Mouse (Mus musculus) fibroblast of lung, adult 2 months (primary cell): ENCODE measurements around the gene Dock9.
"Not testable (repeated sequence)": the region's sequence is repeated elsewhere in the genome, so short reads cannot be mapped to it uniquely, and the experiment has no call there.

Experiments
- DNase-seq: peaks from one replicate; pipeline ENCODE4 v3.0.0-alpha.2; 2011; ENCODE audit warnings: low read depth

The Dock9 gene

GRCm38 (mm10) chr14:121698620-121698950, 99.1 kb downstream of the Dock9 start:
- DNase-seq = no peak

DNA sequence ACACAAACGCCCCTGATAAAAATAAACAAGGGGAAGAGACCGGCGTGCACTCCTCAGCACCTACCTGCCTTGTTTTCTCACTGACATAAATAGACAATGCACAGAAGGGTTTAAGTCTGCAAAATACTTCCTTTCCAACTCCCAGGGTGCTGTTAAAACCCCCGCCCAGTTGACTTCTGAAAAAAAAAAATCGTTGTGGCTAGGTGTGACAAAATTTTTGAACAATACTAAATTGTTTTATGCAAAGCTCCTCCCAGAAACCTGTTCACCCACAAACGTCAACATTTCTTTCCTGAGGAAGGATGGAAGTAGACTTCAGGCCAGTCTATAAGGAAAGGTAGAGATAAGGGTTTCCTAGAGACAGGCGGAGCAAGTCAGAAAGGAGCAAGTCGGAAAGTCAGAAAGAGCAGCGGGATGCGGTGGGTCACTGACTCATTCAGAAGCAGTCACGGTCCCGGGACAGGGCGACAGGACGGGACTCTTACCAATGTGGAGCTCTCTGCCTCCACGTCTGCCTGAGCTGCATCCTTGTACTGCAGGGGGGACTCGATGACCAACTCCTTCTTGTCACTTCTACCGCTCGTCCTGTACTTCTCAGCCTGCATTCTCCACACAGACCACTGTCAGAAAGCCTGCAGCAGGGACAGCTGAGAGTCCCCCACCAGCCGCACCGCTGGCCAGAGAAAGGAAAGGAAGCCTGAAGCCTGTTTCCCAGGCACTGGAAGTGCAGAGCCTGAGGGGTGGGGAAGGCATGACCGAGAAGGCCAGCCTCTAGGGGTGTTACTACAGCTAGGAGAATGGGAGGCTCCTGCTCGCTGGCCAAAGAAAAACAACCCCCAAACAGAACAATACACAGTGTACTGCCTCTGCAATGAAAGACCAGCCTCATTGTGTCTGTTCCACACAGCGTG, 99.7 kb downstream of the Dock9 start:
- DNase-seq = no peak

GRCm38 (mm10) chr14:121697143-121697680, 100.4 kb downstream of the Dock9 start:
- no peak for DNase-seq

DNA sequence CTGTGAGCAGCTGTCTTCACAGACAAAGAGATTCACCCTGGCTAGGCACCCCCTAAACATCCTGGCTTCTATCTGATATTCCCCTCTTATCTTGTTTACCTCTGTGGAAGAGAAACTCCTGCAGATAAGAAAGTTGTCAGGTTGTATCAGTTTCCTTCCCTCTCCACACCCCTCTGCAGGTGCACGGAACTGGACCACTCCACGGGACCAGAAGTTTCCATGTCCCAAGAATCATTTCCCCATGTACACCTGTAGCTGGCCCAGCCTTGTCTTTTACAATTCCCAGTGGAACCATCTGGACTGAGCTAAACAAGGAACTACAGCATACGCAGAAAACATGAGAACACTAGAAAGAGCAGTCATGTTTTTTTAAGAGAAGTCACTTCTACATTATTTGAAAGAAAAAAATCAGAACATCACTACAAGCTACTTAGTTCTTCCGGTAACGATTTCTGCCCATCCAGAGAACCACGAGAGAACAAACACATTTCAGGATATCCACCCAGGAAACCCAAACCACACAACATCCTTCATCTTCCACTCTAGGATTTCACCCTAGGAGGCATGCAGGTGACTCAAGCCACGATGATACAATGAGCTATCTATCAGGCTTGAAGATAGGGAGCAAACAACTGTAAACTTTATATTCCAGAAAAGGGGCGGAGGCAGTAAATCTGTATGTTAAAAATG, 101.1 kb downstream of the Dock9 start:
- DNase-seq = no peak

DNA sequence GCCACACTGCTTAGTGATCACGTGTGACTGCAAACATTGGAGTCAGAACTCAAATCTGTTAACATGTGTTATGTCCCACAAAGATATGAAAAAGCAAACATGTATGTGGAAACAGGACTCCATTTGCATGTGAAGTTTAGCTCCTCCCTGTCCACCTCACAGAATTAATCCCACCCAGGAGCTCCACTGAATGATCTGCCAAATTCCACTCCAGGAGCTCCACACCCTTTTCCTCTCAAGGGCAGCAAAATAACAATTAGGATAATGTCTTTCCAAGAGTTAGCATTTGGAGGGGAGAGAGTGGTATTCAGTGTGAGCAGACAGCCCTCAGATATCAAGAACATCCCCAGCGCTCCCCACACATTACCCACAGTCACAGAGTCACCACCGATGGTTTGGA, 102.9 kb downstream of the Dock9 start:
- no peak for DNase-seq

DNA sequence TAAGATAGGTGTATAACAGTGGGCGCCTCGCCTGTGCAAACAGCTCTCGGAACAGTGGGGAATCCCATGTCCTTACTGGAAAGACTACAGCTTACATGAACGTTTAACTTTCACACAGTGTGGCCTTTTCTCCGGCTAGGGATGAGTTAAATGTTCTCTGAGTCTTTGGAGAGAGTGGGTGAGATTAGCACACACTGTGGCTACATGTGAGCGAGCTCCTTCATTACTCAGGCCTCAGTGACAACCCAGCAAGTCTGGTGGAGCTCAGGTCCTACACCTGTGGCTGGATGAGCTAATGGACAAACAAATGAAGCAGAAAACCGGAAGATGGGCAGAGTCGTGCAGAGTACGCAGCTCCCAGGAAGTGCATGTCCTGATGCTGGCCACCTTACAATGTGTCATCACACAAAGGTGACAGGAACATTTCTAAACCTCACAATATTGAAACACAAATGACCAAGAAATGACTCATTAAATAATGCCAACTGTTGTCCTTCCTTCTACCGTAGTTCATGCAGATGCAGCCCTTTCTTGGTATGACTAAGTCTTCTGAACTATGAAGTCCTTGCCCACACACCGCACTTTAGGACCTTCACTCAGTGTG, 103.5 kb downstream of the Dock9 start:
- no peak for DNase-seq

DNA sequence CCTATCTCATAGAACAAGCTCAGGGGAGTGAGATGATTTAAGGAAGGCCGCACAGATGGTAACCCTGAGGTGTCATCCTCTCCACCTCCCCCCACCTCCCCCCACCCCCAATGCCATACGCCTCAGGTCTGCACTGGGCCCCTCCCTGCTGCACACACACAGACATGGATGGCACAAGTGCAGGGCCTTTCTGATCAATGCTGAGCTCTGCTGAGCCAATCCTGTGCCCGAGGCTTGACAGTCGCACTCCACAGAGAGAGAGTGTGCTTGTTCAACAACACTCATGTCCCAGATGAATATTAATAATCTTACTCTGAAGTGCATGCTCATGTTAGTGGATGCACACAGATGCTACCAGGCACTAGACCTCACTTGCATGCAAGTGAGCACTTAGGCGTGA, 108.0 kb downstream of the Dock9 start:
- not testable (repeated sequence) for DNase-seq

GRCm38 (mm10) chr14:121688175-121688574, 109.5 kb downstream of the Dock9 start:
- no peak for DNase-seq

GRCm38 (mm10) chr14:121687274-121687673, 110.4 kb downstream of the Dock9 start:
- no peak for DNase-seq

GRCm38 (mm10) chr14:121678913-121679312, 118.7 kb downstream of the Dock9 start:
- no peak for DNase-seq

DNA sequence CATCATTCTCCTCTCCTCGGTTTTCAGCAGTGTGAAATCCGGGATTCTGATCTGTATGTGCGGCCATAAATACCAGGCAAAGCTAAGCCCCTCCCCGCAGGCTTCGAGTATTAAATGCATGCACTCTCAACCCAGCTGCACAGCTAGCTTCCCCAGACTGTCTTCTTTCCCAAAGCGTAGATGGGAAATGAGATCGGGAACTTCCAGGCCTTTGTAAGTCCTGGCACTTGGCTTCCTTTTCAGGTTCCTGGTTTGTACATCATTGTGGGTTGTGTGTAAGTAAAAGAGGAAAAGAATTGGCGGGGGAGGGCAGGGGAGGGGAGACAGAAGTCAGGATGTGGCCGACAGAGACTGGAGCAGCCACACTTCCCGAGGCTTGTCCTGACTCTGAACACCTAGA, 119.2 kb downstream of the Dock9 start:
- no peak for DNase-seq

GRCm38 (mm10) chr14:121676596-121677330, 120.9 kb downstream of the Dock9 start:
- DNase-seq = no peak

- no peak for DNase-seq
Observed at GRCm38 (mm10) chr14:121676121-121676591, 121.5 kb downstream of the Dock9 start.

DNA sequence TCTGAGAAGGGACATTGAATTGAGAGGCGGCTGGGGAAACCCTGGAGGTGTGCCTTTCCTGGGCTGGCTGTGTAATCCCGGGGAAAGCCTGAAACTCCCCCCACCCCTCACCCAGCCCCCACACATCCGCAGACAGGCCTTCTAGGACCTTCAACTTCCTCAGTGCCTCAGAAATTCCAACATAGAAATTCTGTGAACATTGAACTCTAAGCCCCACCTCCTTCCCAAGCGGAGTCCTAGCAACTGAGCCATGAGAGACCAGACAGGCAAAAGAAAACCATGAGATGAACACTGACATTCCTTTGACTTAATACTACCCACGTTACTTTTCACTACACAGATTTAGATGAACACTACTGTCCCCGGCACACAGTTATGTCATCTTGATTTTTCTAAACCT, 122.1 kb downstream of the Dock9 start:
- no peak for DNase-seq

- DNase-seq = no peak
Observed at GRCm38 (mm10) chr14:121675146-121675545, 122.5 kb downstream of the Dock9 start.

DNA sequence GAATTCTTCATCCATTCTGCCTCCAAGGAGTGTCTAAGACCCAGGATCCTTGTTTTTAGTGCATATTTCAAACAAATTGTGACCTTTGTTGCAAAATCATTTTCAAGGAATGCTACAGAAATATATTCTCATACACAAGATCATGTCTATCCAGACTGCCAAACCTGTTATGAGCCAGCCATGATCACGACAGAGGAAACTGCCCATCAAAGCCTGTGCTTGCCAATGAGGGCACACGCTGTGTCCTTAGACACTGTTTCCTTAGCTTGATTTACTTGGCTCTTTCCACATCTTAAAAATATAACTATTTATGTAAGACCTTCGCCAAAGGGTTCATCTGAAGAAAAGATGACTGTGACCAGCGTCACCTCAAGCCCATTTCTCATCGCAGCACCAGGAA, 127.6 kb downstream of the Dock9 start:
- DNase-seq = no peak

- no peak for DNase-seq
Observed at GRCm38 (mm10) chr14:121666641-121667274, 130.9 kb downstream of the Dock9 start.

DNA sequence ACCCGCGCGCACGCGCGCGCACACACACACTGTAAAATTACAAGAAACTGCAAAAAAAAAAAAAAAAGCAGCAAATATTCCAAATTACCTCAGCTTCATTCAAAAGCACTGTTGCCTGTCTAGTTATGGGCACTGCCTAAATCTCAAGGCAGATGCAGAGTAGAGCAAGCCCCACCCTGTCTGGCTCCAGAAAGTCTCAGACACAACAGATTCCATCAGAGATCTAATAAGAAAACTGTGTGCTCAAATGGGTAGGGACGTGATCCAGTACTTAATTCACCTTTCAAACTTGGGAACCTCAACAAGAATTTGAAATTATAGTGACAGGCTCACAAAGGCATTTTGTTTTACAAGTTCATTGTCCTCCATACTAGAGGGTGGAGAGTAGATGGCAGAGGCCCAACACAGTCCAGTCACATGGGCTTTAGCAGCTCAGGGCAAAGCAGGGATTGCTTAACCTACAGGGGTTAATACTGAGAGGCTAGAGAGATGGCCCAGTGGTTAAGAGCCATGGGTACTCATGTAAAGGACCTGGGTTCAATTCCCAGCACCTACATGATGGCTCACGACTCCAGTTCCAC, 131.9 kb downstream of the Dock9 start:
- peak; percentile 73 for DNase-seq

DNA sequence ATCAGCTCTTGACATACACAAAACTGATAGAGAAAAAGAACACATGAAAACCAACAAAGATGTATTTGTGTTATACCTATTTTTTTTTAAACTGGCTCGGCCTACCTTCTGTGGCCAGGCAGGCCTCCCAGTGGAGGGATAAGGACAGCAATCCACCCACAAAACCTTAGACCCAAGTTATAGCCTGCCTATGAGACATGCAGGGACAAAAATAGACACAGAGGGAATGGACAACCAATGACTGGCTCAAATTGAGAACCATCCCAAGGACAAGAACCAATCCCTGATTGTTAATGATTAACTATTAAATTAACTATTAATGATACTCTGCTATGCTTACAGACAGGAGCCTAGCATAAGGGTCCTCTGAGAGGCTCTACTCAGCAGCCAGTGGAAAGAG, 133.7 kb downstream of the Dock9 start:
- DNase-seq = no peak

- DNase-seq = no peak
Observed at GRCm38 (mm10) chr14:121660918-121661317, 136.7 kb downstream of the Dock9 start.
